Mouse (Mus musculus) thymus, adult 2 months (tissue): ENCODE measurements around the gene Zcchc24.

Source experiments
- CTCF ChIP-seq: fragments of 200-500 bp; IDR thresholded peaks from 2 replicates; pipeline ENCODE4 v1.5.1; 2012; ENCODE audit warnings: mild to moderate bottlenecking, control low read depth, low read length, moderate library complexity, borderline replicate concordance; ENCODE audit not compliant: control insufficient read depth, poor library complexity, insufficient read depth; ENCODE audit errors: extremely low read depth
- POLR2A ChIP-seq: fragments of 200-500 bp; IDR thresholded peaks from 2 replicates; pipeline ENCODE4 v1.6.1; 2012; ENCODE audit warnings: mild to moderate bottlenecking, low read length, control low read depth, moderate library complexity; ENCODE audit not compliant: control insufficient read depth, poor library complexity, insufficient read depth; ENCODE audit errors: extremely low read depth

DNA sequence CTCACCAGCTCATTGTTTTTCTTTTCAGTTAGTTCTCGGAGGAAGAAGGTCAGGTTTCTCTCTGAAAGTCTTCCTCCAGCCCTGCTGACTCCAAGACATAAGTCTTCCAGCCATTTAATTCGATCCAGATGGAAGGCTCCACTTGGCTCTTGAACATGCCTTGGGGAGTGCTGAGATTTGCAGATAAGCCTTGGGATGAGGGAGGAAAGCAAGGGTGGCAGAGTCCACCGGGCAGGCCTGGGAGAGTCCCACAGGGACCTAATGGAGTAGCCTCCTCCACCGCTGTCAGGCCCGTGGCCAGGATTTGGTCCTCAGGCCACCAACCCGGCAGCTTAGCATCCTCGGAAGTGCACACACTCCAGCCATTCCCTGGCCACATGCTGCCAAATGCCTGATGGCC, 27.8 kb upstream of the Zcchc24 start:
- TF ChIP-seq CTCF = no peak
- TF ChIP-seq POLR2A = no peak
